Mouse (Mus musculus): ENCODE results near the gene Gramd1c.

The Gramd1c gene

DNA sequence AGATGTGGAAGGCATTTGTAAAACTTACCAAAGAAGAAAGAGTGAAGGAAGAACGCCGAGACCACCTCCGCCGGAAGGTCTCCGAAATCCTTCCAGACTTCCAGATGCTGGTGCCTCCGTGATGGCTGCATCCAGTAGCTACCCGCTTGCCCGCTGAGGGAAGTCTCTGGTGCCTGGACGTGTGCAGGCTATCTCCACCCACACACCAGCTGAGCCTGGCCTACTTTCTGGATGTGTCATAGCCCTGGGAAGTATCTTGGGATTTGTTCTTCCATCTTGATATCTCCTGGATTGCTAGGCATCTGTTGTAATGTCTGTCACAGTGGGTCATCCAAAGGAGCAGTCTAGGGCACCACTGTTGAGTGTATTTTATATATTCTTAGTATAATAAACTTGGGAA lies 99.9 kb downstream of the Gramd1c start:
- DNase-seq (ENCODE audit: low read depth, low spot score): no peak

DNA sequence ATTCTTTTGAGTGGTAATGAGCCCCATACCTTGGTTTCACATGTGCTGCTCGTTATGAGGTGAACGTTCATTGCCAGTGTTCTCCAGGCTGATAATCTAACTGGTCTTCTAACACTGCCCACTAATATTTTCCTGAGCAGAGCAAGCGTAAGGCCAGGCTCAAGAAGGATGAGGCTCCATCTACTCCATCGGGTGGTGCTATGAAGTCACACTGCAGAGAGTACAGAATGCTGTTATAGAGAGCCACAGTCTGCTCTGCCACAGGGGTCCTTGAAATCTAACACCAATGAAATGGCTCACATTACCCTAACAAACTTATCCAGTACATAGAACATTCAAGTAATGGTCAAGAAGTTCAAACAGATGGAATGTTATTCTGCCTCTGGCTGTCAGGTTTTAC lies 105.1 kb downstream of the Gramd1c start:
- no peak for DNase-seq (ENCODE audit: low read depth, low spot score)

DNA sequence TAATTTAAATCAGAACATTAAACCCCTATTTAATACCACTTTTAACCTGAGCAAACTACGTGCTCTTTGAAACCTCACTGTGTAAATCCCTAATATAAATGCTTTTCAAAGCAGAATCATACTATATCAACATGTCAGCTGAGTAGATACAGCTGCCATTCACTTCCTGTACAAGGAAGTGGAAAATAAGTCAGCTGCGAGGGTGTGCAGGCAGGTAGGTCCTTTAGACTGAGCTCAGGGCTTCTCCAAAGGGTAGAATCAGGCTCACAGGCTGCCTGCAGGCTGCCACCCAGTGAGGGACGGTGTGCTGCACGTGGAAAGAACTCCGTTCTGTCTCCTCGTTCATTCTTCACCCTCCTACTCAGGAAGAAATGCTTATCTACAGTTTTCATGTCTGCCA lies 108.2 kb downstream of the Gramd1c start:
- DNase-seq (ENCODE audit: low read depth, low spot score): no peak

DNA sequence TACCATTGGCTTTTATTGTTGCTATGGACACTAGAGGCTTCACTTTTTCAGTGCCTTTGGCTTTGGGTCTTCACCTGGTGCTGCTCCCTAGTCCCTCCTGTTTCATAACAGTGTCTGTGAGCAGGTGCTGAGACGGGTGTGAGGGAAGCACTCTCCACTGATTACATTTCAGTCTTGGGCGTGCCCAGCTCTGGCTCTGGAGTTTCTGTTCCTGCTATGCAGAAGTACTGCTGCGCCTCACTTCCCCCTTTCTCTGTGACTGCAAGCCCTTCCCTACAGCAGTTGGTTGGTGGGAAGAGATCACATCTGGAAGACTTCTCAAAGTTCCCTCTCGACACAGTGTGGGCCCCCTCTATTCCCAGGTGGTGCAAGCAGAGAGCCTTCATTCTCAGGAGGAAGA lies 111.6 kb downstream of the Gramd1c start:
- DNase-seq (ENCODE audit: low read depth, low spot score): no peak

DNA sequence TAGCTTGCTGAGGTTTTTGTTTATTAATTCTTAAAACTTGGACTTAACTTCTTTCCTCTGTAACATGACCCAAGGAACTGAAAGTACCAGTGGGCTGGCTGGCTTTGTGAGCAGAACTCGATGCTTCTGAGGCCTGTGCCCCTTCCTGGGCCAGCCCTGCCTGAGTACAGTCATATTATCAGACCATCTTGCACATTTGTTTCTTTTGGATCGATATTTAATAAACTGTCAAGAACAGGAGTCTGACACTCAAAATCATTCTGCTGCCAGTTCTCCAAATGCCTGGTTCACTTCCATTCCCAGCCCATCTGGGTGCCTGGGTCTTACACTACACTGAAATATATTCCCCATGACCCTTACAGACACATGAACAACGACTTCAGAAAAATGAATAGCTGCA lies 117.3 kb downstream of the Gramd1c start:
- no peak for DNase-seq (ENCODE audit: low read depth, low spot score)

DNA sequence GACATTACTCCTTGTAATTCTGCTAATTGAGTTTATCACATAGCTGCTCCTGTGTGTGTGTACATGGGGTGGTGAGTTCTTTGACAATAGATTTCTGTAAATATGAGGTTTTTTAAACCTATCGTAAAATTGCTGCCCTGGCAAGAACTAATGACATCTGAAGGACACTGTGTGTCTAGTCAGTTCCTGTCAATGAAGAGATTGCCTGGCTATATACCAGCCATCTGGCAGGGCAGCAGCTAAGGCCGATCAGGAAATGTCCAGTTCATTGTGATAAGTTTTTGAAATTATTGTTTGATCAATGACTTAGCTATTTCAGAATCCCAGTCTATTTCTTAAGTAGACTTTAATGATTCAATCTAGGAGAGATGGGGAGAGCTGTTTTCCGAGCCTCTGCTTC lies 117.8 kb downstream of the Gramd1c start:
- DNase-seq (ENCODE audit: low read depth, low spot score): no peak

DNA sequence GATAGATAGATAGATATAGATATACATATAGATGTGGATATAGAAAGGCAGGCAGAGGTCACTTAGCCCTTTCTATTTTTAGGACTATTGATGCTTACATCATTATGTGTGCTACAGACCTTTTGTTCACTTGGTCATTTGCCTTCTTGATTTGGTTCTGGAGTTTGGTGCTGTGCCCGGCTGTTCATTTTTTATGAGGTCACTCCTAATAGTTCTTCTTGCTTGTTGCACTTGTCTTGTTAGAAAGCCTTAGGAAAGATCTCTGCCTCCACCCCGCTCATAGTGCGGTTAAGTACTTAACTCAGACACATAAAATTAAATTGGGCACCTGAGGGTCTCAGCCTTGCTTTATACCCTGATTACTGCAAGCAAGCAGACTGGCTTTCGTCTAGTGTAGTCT lies 122.3 kb downstream of the Gramd1c start:
- no peak for DNase-seq (ENCODE audit: low read depth, low spot score)

DNA sequence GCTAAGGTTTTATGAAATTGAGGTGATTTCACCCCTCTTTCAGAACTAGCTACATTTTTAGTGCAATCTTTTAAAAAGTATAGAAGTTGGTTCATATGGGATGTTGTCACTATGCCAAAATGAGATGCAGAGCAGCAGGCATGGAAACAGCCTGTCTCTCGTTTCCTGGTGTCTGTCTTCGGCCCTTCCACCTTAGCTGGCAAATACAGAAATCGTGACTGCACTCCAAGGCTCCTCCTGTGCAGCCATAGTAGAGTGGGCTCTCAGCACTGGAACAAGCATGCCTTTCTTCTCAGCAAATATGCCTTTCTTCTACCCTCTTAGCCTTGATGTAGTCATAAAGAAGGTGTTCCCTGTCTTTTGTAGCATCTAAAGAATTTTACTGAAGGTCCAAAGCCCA lies 127.3 kb downstream of the Gramd1c start:
- no peak for DNase-seq (ENCODE audit: low read depth, low spot score)

DNA sequence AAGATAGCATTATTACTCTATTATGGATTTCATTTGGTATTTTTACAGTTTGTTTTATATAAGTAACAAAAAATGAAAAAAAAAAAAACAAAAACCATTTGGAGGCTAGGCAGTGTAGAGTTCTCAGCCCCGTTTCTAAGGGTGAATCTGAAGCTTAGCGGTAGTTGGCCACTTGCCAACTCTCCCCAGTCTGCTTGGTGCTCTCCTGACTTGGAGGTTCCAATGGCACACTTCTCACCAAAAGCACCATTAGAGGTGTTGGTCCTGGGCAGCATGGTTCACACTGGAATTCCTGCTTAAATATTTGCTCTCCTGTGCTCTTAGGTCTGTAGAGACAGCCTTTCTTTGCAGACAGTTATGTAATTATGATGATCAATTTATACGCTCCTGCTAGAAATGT lies 127.8 kb downstream of the Gramd1c start:
- DNase-seq (ENCODE audit: low read depth, low spot score): no peak

DNA sequence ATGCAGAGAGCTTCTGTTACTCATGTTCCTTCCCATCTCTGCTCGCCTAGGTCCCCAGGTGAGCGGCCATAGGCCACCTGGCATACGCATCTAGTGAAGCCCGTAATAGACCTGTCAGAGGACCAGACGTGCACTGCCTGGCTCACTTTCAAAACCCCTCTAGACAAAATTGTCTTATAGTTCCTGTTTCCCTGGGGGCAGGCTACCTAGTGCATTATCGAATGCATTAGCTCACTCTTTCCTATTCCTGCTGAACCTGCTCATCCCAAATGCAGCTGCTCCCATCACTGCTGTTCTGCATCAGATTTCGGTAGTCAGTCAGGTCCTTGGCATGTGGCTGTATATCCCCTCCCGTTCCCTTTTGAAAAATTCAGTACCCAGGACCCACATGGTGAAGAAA lies 128.3 kb downstream of the Gramd1c start:
- no peak for DNase-seq (ENCODE audit: low read depth, low spot score)

DNA sequence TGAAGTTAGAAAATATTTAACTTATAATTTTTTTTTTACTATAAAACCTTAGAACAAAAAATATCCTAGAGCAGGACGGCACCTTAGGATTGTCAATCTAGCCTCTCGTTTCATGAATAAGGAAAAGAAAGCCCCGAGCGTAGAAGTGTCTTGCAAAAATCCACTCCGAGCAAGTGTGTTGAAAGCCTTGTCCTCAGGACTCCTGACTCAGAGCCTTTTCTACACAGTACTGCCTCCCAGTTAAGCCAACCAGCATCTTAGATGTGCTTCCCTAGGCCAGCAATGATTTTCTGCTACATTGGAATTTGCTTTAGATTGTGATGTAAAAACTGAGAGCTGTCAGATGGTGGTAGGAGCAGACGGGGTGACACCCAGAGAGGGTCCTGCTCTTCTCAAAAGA lies 130.1 kb downstream of the Gramd1c start:
- no peak for DNase-seq (ENCODE audit: low read depth, low spot score)

DNA sequence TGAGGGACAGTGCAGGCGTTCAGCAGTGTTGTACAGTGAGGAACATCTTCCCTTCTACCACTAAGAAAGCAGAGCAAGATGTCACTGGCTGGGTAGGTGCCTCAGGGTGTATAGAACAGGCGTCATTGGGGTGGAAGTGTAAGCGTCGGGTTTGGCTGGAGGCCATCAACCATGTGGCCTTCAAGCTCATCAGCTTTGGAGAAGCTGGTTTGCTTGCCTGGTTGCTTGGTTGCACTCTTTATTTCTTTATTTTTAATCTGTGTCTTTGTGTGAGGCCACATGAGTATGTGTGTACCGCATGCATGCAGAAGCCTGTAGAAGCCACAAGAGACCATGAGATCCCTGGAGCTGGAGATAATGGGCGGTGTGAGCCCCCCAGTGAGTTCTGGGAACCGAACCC lies 130.8 kb downstream of the Gramd1c start:
- no peak for DNase-seq (ENCODE audit: low read depth, low spot score)

DNA sequence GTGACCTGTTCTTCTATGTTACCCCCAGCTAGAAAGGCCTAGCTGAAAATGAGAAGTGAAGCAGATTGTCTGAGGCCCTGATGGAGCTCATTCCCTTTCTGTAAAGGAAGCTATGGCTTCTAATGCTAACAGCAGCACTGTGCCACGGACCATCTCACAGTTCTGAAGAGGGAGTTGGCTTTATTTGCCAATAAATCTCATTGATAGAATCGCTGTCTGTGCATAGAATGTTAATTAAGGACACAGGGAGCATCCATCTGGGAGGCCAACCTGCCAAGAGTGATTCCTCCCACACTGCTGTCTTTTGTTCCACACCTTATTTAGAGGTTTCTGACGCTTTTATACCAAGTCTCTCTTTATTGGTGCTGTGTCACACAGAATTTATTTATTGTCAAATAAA lies 131.6 kb downstream of the Gramd1c start:
- DNase-seq (ENCODE audit: low read depth, low spot score): no peak

DNA sequence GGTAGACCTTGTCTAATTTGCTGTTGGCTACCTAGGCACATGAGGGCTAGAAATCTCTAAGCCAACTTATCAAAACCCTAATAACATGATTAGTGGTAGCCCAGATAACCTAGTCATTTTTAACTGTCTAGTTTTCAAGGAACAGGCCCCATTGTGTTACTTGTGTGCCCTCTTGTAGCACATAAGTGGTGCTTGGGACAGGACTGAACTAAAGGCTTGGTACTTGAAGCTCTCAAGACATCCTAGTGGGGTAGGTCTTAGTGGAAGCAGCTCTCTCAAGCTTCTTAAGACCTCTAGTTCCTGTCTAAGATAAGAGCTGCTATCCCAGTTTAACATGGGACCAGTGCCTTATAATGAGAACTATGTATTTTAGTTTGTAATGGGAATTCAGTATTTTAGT lies 132.6 kb downstream of the Gramd1c start:
- DNase-seq (ENCODE audit: low read depth, low spot score): no peak
